Mouse (Mus musculus) CH12.LX (cell line): ENCODE data around the gene Rtp4. TPM values are rescaled to one million over a fixed set of nuclear protein-coding genes. Genes with fewer than 3 reads are reported as not detected.

Experiments
- DNase-seq: peaks from one replicate; pipeline ENCODE4 v3.0.0-alpha.2; 2013; ENCODE audit errors: extremely low read depth
- H3K27ac ChIP-seq: 2 replicates; pipeline ENCODE4 v1.5.1; 2012; ENCODE audit warnings: low read depth, mild to moderate bottlenecking, control low read depth, moderate library complexity; ENCODE audit not compliant: insufficient read depth
- H3K27me3 ChIP-seq: replicated peaks from 2 replicates; pipeline ENCODE3; 2012; ENCODE audit warnings: inconsistent platforms
- H3K36me3 ChIP-seq, 2 experiments: replicated peaks in 1 of 2; 2 replicates each; pipeline versions ENCODE3 to v1.6.1; 2012; ENCODE audit warnings: inconsistent platforms in 1 of 2, low read length in 1 of 2, mild to moderate bottlenecking in 1 of 2, mixed read lengths in 1 of 2, moderate library complexity in 1 of 2; ENCODE audit not compliant: control insufficient read depth in 1 of 2, insufficient read depth in 1 of 2
- H3K4me1 ChIP-seq, 2 experiments: 2 replicates each; pipeline ENCODE4 v1.6.1; 2012; ENCODE audit warnings: inconsistent platforms in 1 of 2, moderate library complexity in 1 of 2; ENCODE audit not compliant: insufficient read depth in 2 of 2, control insufficient read depth in 1 of 2
- H3K4me2 ChIP-seq: 2 replicates; pipeline ENCODE4 v1.6.1; 2012; ENCODE audit warnings: low read depth, mild to moderate bottlenecking, control low read depth; ENCODE audit not compliant: poor library complexity, insufficient read depth, severe bottlenecking
- H3K4me3 ChIP-seq, 3 experiments: fragments of 150-350 bp in 1 of 3; sonication (generic) in 1 of 3; replicated peaks in 1 of 3; 2 replicates each; pipeline versions ENCODE3 to v1.5.1; 2011 to 2012; ENCODE audit warnings: low read depth in 2 of 3, low read length in 2 of 3, mild to moderate bottlenecking in 2 of 3, moderate library complexity in 2 of 3, control low read depth in 1 of 3, improper control_type of control experiment in 1 of 3, inconsistent platforms in 1 of 3, mixed read lengths in 1 of 3; ENCODE audit not compliant: poor library complexity in 1 of 3
- H3K79me2 ChIP-seq: replicated peaks from 2 replicates; pipeline ENCODE4 v1.6.1; 2012; ENCODE audit warnings: mild to moderate bottlenecking, moderate library complexity; ENCODE audit not compliant: control insufficient read depth, poor library complexity, insufficient read depth, severe bottlenecking; ENCODE audit errors: extremely low read depth
- H3K9ac ChIP-seq: 2 replicates; pipeline ENCODE4 v1.6.1; 2012; ENCODE audit warnings: low read depth, mild to moderate bottlenecking, control low read depth, moderate library complexity; ENCODE audit not compliant: insufficient read depth
- H3K9me3 ChIP-seq: replicated peaks from 2 replicates; pipeline ENCODE3; 2012; ENCODE audit warnings: low read length, inconsistent platforms, mixed read lengths
- CHD1 ChIP-seq: IDR thresholded peaks from 2 replicates; pipeline ENCODE4 v1.6.1; 2012; ENCODE audit warnings: low read depth, low read length, improper control_type of control experiment, inconsistent platforms
- CTCF ChIP-seq, 2 experiments: IDR thresholded peaks in 1 of 2; conservative IDR thresholded peaks in 1 of 2; 2 replicates each; pipeline ENCODE4 v1.5.1; 2011 to 2012; ENCODE audit warnings: low read depth in 2 of 2, low read length in 2 of 2, improper control_type of control experiment in 1 of 2, inconsistent platforms in 1 of 2, mild to moderate bottlenecking in 1 of 2, moderate library complexity in 1 of 2
- EP300 ChIP-seq: IDR thresholded peaks from 2 replicates; pipeline ENCODE4 v1.6.1; 2011; ENCODE audit warnings: low read length, improper control_type of control experiment
- ETS1 ChIP-seq: conservative IDR thresholded peaks from 2 replicates; pipeline ENCODE4 v1.6.1; 2012; ENCODE audit warnings: low read depth, mild to moderate bottlenecking, inconsistent platforms, low read length, improper control_type of control experiment, moderate library complexity
- GABPA ChIP-seq: IDR thresholded peaks from 2 replicates; pipeline ENCODE4 v1.6.1; 2012; ENCODE audit warnings: low read depth, low read length, improper control_type of control experiment, inconsistent platforms; ENCODE audit not compliant: insufficient replicate concordance
- HCFC1 ChIP-seq: IDR thresholded peaks from 2 replicates; pipeline ENCODE4 v1.6.1; 2012; ENCODE audit warnings: low read depth, mild to moderate bottlenecking, inconsistent platforms, low read length, improper control_type of control experiment
- JUN ChIP-seq: IDR thresholded peaks from 2 replicates; pipeline ENCODE4 v1.6.1; 2011; ENCODE audit warnings: low read depth, mild to moderate bottlenecking, low read length, improper control_type of control experiment, moderate library complexity; ENCODE audit not compliant: insufficient read depth
- KAT2A ChIP-seq: IDR thresholded peaks from 2 replicates; pipeline ENCODE4 v1.6.1; 2012; ENCODE audit warnings: low read length, improper control_type of control experiment, inconsistent platforms; ENCODE audit not compliant: insufficient replicate concordance
- MAFK ChIP-seq: IDR thresholded peaks from 2 replicates; pipeline ENCODE4 v1.6.1; 2011; ENCODE audit warnings: low read length, improper control_type of control experiment; ENCODE audit not compliant: insufficient replicate concordance
- MAX ChIP-seq: IDR thresholded peaks from 2 replicates; pipeline ENCODE4 v1.6.1; 2011; ENCODE audit warnings: low read length, improper control_type of control experiment
- MAZ ChIP-seq: IDR thresholded peaks from 2 replicates; pipeline ENCODE4 v1.6.1; 2012; ENCODE audit warnings: low read depth, mild to moderate bottlenecking, inconsistent platforms, low read length, improper control_type of control experiment, moderate library complexity
- MXI1 ChIP-seq: IDR thresholded peaks from 2 replicates; pipeline ENCODE4 v1.6.1; 2011; ENCODE audit warnings: mild to moderate bottlenecking, low read depth, low read length, improper control_type of control experiment
- NRF1 ChIP-seq: IDR thresholded peaks from 2 replicates; pipeline ENCODE4 v1.6.1; 2014; ENCODE audit warnings: low read depth, mild to moderate bottlenecking, inconsistent platforms, low read length, improper control_type of control experiment, moderate library complexity
- POLR2AphosphoS2 ChIP-seq: IDR thresholded peaks from 2 replicates; pipeline ENCODE4 v1.6.1; 2011; ENCODE audit warnings: low read depth, low read length, improper control_type of control experiment
- TBP ChIP-seq: conservative IDR thresholded peaks from 2 replicates; pipeline ENCODE4 v1.6.1; 2011; ENCODE audit warnings: low read depth, low read length, improper control_type of control experiment
- TCF12 ChIP-seq: IDR thresholded peaks from 2 replicates; pipeline ENCODE4 v1.6.1; 2014; ENCODE audit warnings: low read depth, mild to moderate bottlenecking, inconsistent platforms, low read length, improper control_type of control experiment
- USF1 ChIP-seq: IDR thresholded peaks from 2 replicates; pipeline ENCODE4 v1.6.1; 2014; ENCODE audit warnings: low read depth, mild to moderate bottlenecking, inconsistent platforms, low read length, improper control_type of control experiment
- USF2 ChIP-seq: conservative IDR thresholded peaks from 2 replicates; pipeline ENCODE4 v1.6.1; 2011; ENCODE audit warnings: low read depth, low read length, improper control_type of control experiment
- ZKSCAN1 ChIP-seq: IDR thresholded peaks from 2 replicates; pipeline ENCODE4 v1.6.1; 2012; ENCODE audit warnings: low read depth, inconsistent platforms, low read length, improper control_type of control experiment, borderline replicate concordance
- ZMIZ1 ChIP-seq: IDR thresholded peaks from 2 replicates; pipeline ENCODE4 v1.6.1; 2012; ENCODE audit warnings: low read depth, mild to moderate bottlenecking, inconsistent platforms, low read length, improper control_type of control experiment
- ZNF384 ChIP-seq: IDR thresholded peaks from 2 replicates; pipeline ENCODE4 v1.6.1; 2012; ENCODE audit warnings: low read depth, low read length, improper control_type of control experiment, inconsistent platforms
- dilution Hi-C: fragments of 300-500 bp; cut with MboI; formaldehyde crosslinking; loops from 2 replicates; pipeline ENCODE4 v1.14.3; 2020; ENCODE audit warnings: low sequenced_read_pairs; ENCODE audit not compliant: extremely low pct_unique_long_range_greater_than_20kb, extremely low pct_ligation_motif_present
- in situ Hi-C: fragments of 300-500 bp; cut with MboI; formaldehyde crosslinking; loops from 3 replicates; pipeline ENCODE4 v1.14.3; 2019; ENCODE audit warnings: low sequenced_read_pairs, low pct_ligation_motif_present, low pct_unique_long_range_greater_than_20kb, mixed read lengths
- polyA plus RNA-seq: library from polyadenylated mRNA; unstranded; fragments of >175 nt; gene quantifications from 2 replicates; pipeline ENCODE4 v1.2.1, GENCODE M21; 2012; ENCODE audit warnings: low read depth; ENCODE audit not compliant: insufficient read length
- total RNA-seq, 2 experiments: library from RNA; depleted of rRNA; stranded (reverse); fragments of 300-350 nt in 1 of 2; fragments of >200 nt in 1 of 2; gene quantifications; 2 replicates each; pipeline ENCODE4 v1.2.3; 2012 to 2014

Rtp4 gene
- total and polyA plus RNA-seq, 3 experiments = 0.21 to 0.28 TPM; not detected in 1

- Histone ChIP-seq H3K36me3 (no peaks in the 10 kb centered on the region), H3K4me1 (peaks cover 0 to 12% of the 10 kb centered on the region in 2 experiments; a peak in 2 of 4 replicates), H3K4me2 (no peak overlapping the region), H3K4me3 (no peak overlapping the region), H3K27ac (no peak overlapping the region), H3K9me3 (no peaks in the 10 kb centered on the region), H3K9ac (no peak overlapping the region), H3K27me3 (peaks cover 1% of the 10 kb centered on the region), H3K79me2 (no peaks in the 10 kb centered on the region)
- dilution Hi-C loops (no loop called here), in situ Hi-C loops (no loop called here)
- TF ChIP-seq CHD1 (no peak), ZKSCAN1 (no peak), TCF12 (no peak), MXI1 (no peak)
- DNase-seq = no peak
These were observed 320 bp upstream of the Rtp4 start for GRCm38 (mm10) chr16:23519771-23520170.

- in situ Hi-C loops = no loop called here
- Histone ChIP-seq H3K36me3 (no peaks in the 10 kb centered on the region), H3K9me3 (peaks cover 6% of the 10 kb centered on the region), H3K4me3 (no peak overlapping the region), H3K9ac (no peak overlapping the region), H3K79me2 (no peaks in the 10 kb centered on the region), H3K4me1 (no peaks in the 10 kb centered on the region), H3K4me2 (no peak overlapping the region), H3K27me3 (peaks cover 1% of the 10 kb centered on the region), H3K27ac (no peak overlapping the region)
- no peak for DNase-seq
- dilution Hi-C loops = no loop called here
- no peak for TF ChIP-seq MAX
- no peak for TF ChIP-seq EP300
- no peak for TF ChIP-seq HCFC1
- TF ChIP-seq GABPA = no peak
- TF ChIP-seq TBP = no peak
- TF ChIP-seq ETS1 = no peak
- no peak for TF ChIP-seq CTCF (conservative IDR thresholded peaks at IDR 0.05 in 1 of 2, IDR thresholded peaks at IDR 0.05 in 1 of 2; ENCODE audit: low read depth in 2 of 2, low read length in 2 of 2)
- no peak for TF ChIP-seq JUN
- no peak for TF ChIP-seq POLR2AphosphoS2
- no peak for TF ChIP-seq ZKSCAN1
These were observed 1.0 kb downstream of the Rtp4 start for GRCm38 (mm10) chr16:23521092-23521491.

DNA sequence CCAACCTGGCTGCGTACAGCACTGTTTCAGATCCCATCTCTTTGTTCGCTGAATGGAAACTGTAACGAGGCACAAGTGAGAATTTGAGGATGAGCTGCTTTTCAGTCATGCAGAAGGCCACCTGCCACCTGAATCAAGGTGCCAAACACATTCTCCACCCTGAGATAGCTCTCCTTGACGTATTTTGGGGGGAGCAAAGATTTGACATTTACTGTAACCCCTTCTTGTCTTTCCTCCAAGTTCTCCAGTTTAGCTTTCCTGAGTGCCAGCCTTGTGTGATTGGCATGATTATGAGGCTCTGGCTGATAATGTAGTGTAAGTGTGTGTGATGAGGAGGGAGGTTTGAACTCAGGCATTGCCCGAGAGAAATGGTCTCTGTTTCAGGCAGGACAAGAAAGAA lies 2.0 kb downstream of the Rtp4 start:
- no peaks in the 10 kb centered on the region for H3K79me2 ChIP-seq
- H3K27ac ChIP-seq = no peak overlapping the region
- no peak for DNase-seq
- TF ChIP-seq ZMIZ1 = no peak
- TF ChIP-seq USF2 = no peak
- no peak for TF ChIP-seq TCF12
- TF ChIP-seq MAFK = no peak
- no peak for TF ChIP-seq MAZ
- TF ChIP-seq NRF1 = no peak
- no peak for TF ChIP-seq ZNF384
- TF ChIP-seq KAT2A = no peak
- TF ChIP-seq USF1 = no peak
- peaks cover 1% of the 10 kb centered on the region for H3K27me3 ChIP-seq
- H3K4me3 ChIP-seq = no peak overlapping the region
- dilution Hi-C loops = no loop called here
- in situ Hi-C loops = no loop called here
- no peaks in the 10 kb centered on the region for H3K36me3 ChIP-seq
- peaks cover 6% of the 10 kb centered on the region for H3K9me3 ChIP-seq
- no peaks in the 10 kb centered on the region for H3K4me1 ChIP-seq
- no peak overlapping the region for H3K4me2 ChIP-seq
- no peak overlapping the region for H3K9ac ChIP-seq
